Mouse (Mus musculus): ENCODE results near the gene Sprr2a2.
"Not testable (repeated sequence)": the region's sequence is repeated elsewhere in the genome, so short reads cannot be mapped to it uniquely, and the experiment has no call there.

Gene Sprr2a2

GRCm38 (mm10) chr3:92215569-92215968 is at the start of gene Sprr2a2, which contains the start of gene Sprr2a1:
Gene Sprr2a2 (plus strand): TSS chr3:92215920.
Gene Sprr2a1 (plus strand): TSS chr3:92215799.
- not testable (repeated sequence) for DNase-seq (ENCODE audit: low spot score)

- no peak for DNase-seq (ENCODE audit: low spot score)
Measured at GRCm38 (mm10) chr3:92169847-92170246, 45.9 kb upstream of the Sprr2a2 start.

- DNase-seq (ENCODE audit: low spot score): no peak
Measured at GRCm38 (mm10) chr3:92176880-92177279, 38.8 kb upstream of the Sprr2a2 start.

- DNase-seq (ENCODE audit: low spot score): no peak
Measured at GRCm38 (mm10) chr3:92195512-92196200, 20.1 kb upstream of the Sprr2a2 start.

- not testable (repeated sequence) for DNase-seq (ENCODE audit: low spot score)
Measured at GRCm38 (mm10) chr3:92211133-92211925, 4.4 kb upstream of the Sprr2a2 start.

GRCm38 (mm10) chr3:92212059-92212458 is 3.7 kb upstream of the Sprr2a2 start:
- not testable (repeated sequence) for DNase-seq (ENCODE audit: low spot score)

- not testable (repeated sequence) for DNase-seq (ENCODE audit: low spot score)
Measured at GRCm38 (mm10) chr3:92213651-92214050, 2.1 kb upstream of the Sprr2a2 start.

GRCm38 (mm10) chr3:92219031-92219430 is 3.3 kb downstream of the Sprr2a2 start:
- DNase-seq (ENCODE audit: low spot score): not testable (repeated sequence)

GRCm38 (mm10) chr3:92223708-92224107 is 8.0 kb downstream of the Sprr2a2 start:
- DNase-seq (ENCODE audit: low spot score): not testable (repeated sequence)

- not testable (repeated sequence) for DNase-seq (ENCODE audit: low spot score)
Measured at GRCm38 (mm10) chr3:92227410-92227809, 11.7 kb downstream of the Sprr2a2 start.

GRCm38 (mm10) chr3:92236463-92237189 is 20.9 kb downstream of the Sprr2a2 start:
- DNase-seq (ENCODE audit: low spot score): not testable (repeated sequence)

GRCm38 (mm10) chr3:92238736-92239135 is 23.0 kb downstream of the Sprr2a2 start:
- not testable (repeated sequence) for DNase-seq (ENCODE audit: low spot score)

- DNase-seq (ENCODE audit: low spot score): not testable (repeated sequence)
Measured at GRCm38 (mm10) chr3:92239197-92239596, 23.5 kb downstream of the Sprr2a2 start.

- not testable (repeated sequence) for DNase-seq (ENCODE audit: low spot score)
Measured at GRCm38 (mm10) chr3:92244833-92245232, 29.1 kb downstream of the Sprr2a2 start.

GRCm38 (mm10) chr3:92246245-92246644 is 30.5 kb downstream of the Sprr2a2 start:
- DNase-seq (ENCODE audit: low spot score): not testable (repeated sequence)

GRCm38 (mm10) chr3:92248494-92248893 is 32.8 kb downstream of the Sprr2a2 start:
- not testable (repeated sequence) for DNase-seq (ENCODE audit: low spot score)

GRCm38 (mm10) chr3:92250450-92250849 is 34.7 kb downstream of the Sprr2a2 start:
- DNase-seq (ENCODE audit: low spot score): not testable (repeated sequence)

- DNase-seq (ENCODE audit: low spot score): not testable (repeated sequence)
Measured at GRCm38 (mm10) chr3:92253860-92254259, 38.1 kb downstream of the Sprr2a2 start.

GRCm38 (mm10) chr3:92258526-92258925 is 42.8 kb downstream of the Sprr2a2 start:
- not testable (repeated sequence) for DNase-seq (ENCODE audit: low spot score)

GRCm38 (mm10) chr3:92263462-92263861 is 47.7 kb downstream of the Sprr2a2 start:
- DNase-seq (ENCODE audit: low spot score): not testable (repeated sequence)

- DNase-seq (ENCODE audit: low spot score): not testable (repeated sequence)
Measured at GRCm38 (mm10) chr3:92271414-92271985, 55.8 kb downstream of the Sprr2a2 start.

- not testable (repeated sequence) for DNase-seq (ENCODE audit: low spot score)
Measured at GRCm38 (mm10) chr3:92273504-92273903, 57.8 kb downstream of the Sprr2a2 start.

All from embryo, embryonic 10 days (tissue).